In the genomic region with DNA sequence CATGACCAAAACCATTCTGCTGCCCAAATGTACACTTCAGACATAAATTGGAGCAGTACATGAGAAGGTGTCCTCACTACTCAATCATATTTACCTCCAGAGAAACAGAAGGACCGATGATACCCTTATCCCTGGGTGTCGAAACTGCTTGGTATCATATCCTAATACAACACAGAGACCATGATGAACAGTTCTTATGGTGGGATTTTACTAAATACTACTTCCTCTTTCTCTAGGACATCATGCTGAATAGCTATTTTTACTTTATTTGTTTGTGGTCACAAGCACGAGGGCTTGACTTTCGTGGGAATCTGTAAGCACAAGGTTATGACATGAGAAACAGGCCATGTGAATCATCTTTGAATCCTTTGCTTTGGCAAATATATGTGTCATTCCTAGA, we compare ENCODE assay signal across 25 mouse cellular contexts.
DNase-seq lines count a peak whose midpoint lies in the region; ATAC-seq and TF ChIP-seq lines count a peak whose summit lies in the region.
"Had no signal": no experiment of that assay in that cellular context is flagged by ENCODE, and none has a peak within 500 bp of the region (broad histone marks: within the 10 kb centered on the region; RNA-seq: fewer than 3 reads in every experiment).

No protein-coding gene starts in this region.

- no peaks in the 10 kb centered on the region for H3K36me3 ChIP-seq in kidney, adult 2 months (ENCODE audit: control insufficient read depth, insufficient read depth, low read length)
- H3K36me3 ChIP-seq: forebrain, embryonic 10.5 days had no signal

- no peak overlapping the region for H3K4me3 ChIP-seq in bone marrow macrophage, adult 2 months (ENCODE audit: insufficient read depth, low read length)
- H3K4me3 ChIP-seq in kidney, adult 2 months (ENCODE audit: insufficient read depth, low read depth, low read length): no peak overlapping the region
- H3K4me3 ChIP-seq: forebrain, embryonic 10.5 days had no signal

- peak; percentile 31 for DNase-seq in 3T3-L1 (ENCODE audit: low read depth, low spot score)
- no peak for DNase-seq in frontal cortex, postnatal 14 days (ENCODE audit: low spot score in 2 of 2)
- DNase-seq in heart, adult 11 months: no peak
- DNase-seq in kidney, adult 2 months: no peak
- DNase-seq: adrenal gland, adult 8-10 months; adrenal gland, postnatal 25 days; cerebellum, adult 11 months; cerebellum, adult 2 months; cerebellum, adult 9-11 months; cerebellum, postnatal 25 days; embryo, embryonic 11 days; forebrain, postnatal 0 days; gastrocnemius, postnatal 25 days; heart, postnatal 36 days had no signal

- ATAC-seq in granulocyte monocyte progenitor cell, adult 5-6 weeks (replicated peaks; ENCODE audit: poor library complexity, severe bottlenecking): peak; percentile 93
- peak; percentile 86 for ATAC-seq in megakaryocyte progenitor cell, adult 5-6 weeks (replicated peaks; ENCODE audit: poor library complexity)
- ATAC-seq: activated CD4-positive, CD25-positive, alpha-beta regulatory T cell, adult 4 months; CD4-positive, CD25-positive, alpha-beta regulatory T cell, adult 4 months; forebrain, embryonic 14.5 days; forebrain, postnatal 0 days; hindbrain, postnatal 0 days; inflammation-experienced regulatory T-cells, adult 6 months; intestine, embryonic 16.5 days had no signal

- H3K4me1 ChIP-seq in bone marrow macrophage, adult 2 months (ENCODE audit: control insufficient read depth, insufficient read depth, low read length): peaks cover 21% of the 10 kb centered on the region
- H3K4me1 ChIP-seq in kidney, adult 2 months (ENCODE audit: control insufficient read depth, insufficient read depth, low read length): no peaks in the 10 kb centered on the region
- H3K4me1 ChIP-seq: forebrain, embryonic 10.5 days had no signal

- WGBS in kidney, adult 2 months: 85% methylated on average over 4 of the region's 4 CpGs

- TF ChIP-seq POLR2A in bone marrow macrophage, adult 2 months (IDR thresholded peaks at IDR 0.05; ENCODE audit: borderline replicate concordance, low read depth, low read length): no peak
- TF ChIP-seq POLR2A in kidney, adult 2 months (IDR thresholded peaks at IDR 0.05; ENCODE audit: low read depth, low read length): no peak

- H3K27ac ChIP-seq in bone marrow macrophage, adult 2 months (ENCODE audit: insufficient read depth, low read depth, low read length): peak overlapping the region; percentile 52
- H3K27ac ChIP-seq in kidney, adult 2 months (ENCODE audit: insufficient read depth, low read depth, low read length): no peak overlapping the region
- H3K27ac ChIP-seq: forebrain, embryonic 10.5 days; hindbrain, embryonic 14.5 days; hindbrain, postnatal 0 days had no signal

- TF ChIP-seq CTCF in bone marrow macrophage, adult 2 months (IDR thresholded peaks at IDR 0.05; ENCODE audit: low read depth, low read length): no peak
- TF ChIP-seq CTCF in kidney, adult 2 months (conservative IDR thresholded peaks at IDR 0.05; ENCODE audit: insufficient read depth, insufficient read length, low read depth, low read length): no peak

- no peaks in the 10 kb centered on the region for H3K27me3 ChIP-seq in kidney, adult 2 months (replicated peaks; ENCODE audit: control insufficient read depth, insufficient read depth, low read length)
